Mouse (Mus musculus) liver, embryonic 12.5 days (tissue): ENCODE data around the gene Rpl23a. TPM values are rescaled to one million over a fixed set of nuclear protein-coding genes. Genes with fewer than 3 reads are reported as not detected.

Experiments used
- ATAC-seq: fragments of 200-750 bp; cut with Nextera tagmentation; 2 replicates; pipeline ENCODE4 v1.8.0; 2017; ENCODE audit warnings: moderate number of reproducible peaks, mild to moderate bottlenecking, moderate library complexity
- H3K27ac ChIP-seq: fragments of 300-500 bp; sonication (generic); 2 replicates; pipeline ENCODE4 v1.5.1; 2016; ENCODE audit warnings: mild to moderate bottlenecking
- H3K27me3 ChIP-seq: fragments of 300-500 bp; sonication (generic); replicated peaks from 2 replicates; pipeline ENCODE4 v1.6.1; 2016; ENCODE audit warnings: mild to moderate bottlenecking, moderate library complexity
- H3K36me3 ChIP-seq: fragments of 300-500 bp; sonication (generic); 2 replicates; pipeline ENCODE4 v1.6.1; 2016; ENCODE audit warnings: mild to moderate bottlenecking, moderate library complexity
- H3K4me1 ChIP-seq: fragments of 300-500 bp; sonication (generic); 2 replicates; pipeline ENCODE4 v1.6.1; 2016
- H3K4me2 ChIP-seq: fragments of 300-500 bp; sonication (generic); 2 replicates; pipeline ENCODE4 v1.6.1; 2016; ENCODE audit warnings: mild to moderate bottlenecking, moderate library complexity
- H3K4me3 ChIP-seq: fragments of 300-500 bp; sonication (generic); 2 replicates; pipeline ENCODE4 v1.5.1; 2016; ENCODE audit warnings: mild to moderate bottlenecking, moderate library complexity
- H3K9ac ChIP-seq: fragments of 300-500 bp; sonication (generic); 2 replicates; pipeline ENCODE4 v1.6.1; 2016; ENCODE audit warnings: mild to moderate bottlenecking, moderate library complexity
- H3K9me3 ChIP-seq: fragments of 300-500 bp; sonication (generic); replicated peaks from 2 replicates; pipeline ENCODE4 v1.6.1; 2016; ENCODE audit warnings: mild to moderate bottlenecking, moderate library complexity
- WGBS: fragments of 180-500 bp; shearing (Covaris S2); methylation state at CpG from one replicate; pipeline ENCODE4 v1.1.7; 2016; ENCODE audit not compliant: insufficient replicate concordance; 5-methylcytosine and 5-hydroxymethylcytosine counted together
- polyA plus RNA-seq: library from polyadenylated mRNA; unstranded; fragments of >200 nt; fragmentation: Nextera tagmentation; extraction: Ambion mirVana; gene quantifications from 2 replicates; pipeline ENCODE4 v1.2.1, GENCODE M21; 2016

Rpl23a gene
- polyA plus RNA-seq, 1 experiment from 2014 or later, result 1,156 TPM

DNA sequence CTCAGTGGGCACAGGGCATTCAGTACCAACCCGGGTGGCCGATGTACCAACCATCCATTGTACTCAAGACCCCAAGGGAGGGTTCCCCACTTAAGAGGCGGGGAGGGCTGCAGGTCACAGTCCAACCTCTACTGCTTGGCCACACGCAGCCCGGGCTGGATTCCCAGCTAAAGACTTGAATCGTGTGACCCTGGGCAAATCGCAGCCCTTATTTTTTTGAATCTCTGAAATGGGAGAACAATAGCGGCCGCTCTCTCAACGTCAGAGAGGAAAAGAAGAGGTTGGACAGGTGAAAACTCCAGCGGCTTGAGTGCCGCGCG, 18.8 kb downstream of the Rpl23a start:
- Histone ChIP-seq H3K27ac (peak overlapping the region; percentile 93), H3K9me3 (no peaks in the 10 kb centered on the region), H3K9ac (peak overlapping the region; percentile 99), H3K4me1 (peaks cover 90% of the 10 kb centered on the region), H3K4me2 (peak overlapping the region; percentile 100), H3K36me3 (peaks cover 47% of the 10 kb centered on the region), H3K27me3 (no peaks in the 10 kb centered on the region), H3K4me3 (peak overlapping the region; percentile 97)
- no peak for ATAC-seq
- WGBS, result under 1% methylated on average over 14 of the region's 14 CpGs

DNA sequence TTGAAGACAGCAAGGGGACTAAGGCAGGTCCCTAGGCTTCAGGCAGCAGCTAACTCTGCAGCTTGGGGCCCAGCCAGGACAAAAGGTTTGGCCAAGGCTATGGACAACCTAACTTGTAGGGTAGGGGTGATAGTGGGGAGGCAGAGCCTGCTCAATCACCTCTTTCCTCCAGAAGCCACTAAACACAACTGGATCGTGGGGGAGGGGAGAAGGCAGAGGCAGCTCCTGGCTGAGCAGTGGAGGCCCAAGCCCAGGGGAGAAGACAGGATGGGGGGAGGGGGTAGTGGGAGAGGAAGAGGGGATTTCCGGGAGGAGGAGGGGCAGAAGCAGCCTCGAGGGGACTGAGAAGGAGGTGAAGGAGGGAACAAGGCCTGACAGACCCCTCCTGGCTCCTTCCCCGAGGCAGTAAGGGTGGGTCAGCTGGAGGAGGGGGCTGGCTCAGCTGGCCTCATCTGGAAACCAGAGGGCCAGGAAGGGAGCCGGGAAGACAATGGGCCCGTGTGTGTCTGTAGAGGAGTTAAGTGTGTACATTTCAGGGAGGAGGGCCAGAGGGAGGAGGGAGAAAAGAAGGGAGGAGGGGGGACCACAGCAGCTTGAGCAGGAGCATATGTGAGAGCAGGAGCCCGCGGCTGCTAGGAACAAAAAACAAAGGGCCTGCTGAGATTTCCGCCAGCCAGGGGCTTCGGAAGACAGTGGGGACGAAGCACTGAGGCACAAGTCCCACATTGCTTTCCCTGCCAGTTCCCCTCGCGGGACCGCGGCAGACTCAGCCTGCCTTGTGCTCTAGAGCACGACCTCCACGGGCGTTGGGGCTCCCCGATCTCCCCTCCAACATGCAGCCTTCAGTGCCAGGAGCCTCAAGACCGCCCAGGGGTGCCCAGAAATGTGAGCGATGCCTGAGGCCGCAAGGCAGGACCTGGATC, 19.4 kb downstream of the Rpl23a start:
- peak overlapping the region; percentile 93 for H3K27ac ChIP-seq
- H3K4me1 ChIP-seq, result peaks cover 89% of the 10 kb centered on the region
- 2% methylated on average over 22 of the region's 22 CpGs for WGBS
- H3K4me2 ChIP-seq, result peak overlapping the region; percentile 100
- no peak for ATAC-seq
- no peaks in the 10 kb centered on the region for H3K9me3 ChIP-seq
- H3K27me3 ChIP-seq, result no peaks in the 10 kb centered on the region
- H3K36me3 ChIP-seq, result peaks cover 52% of the 10 kb centered on the region
- peak overlapping the region; percentile 97 for H3K4me3 ChIP-seq
- peak overlapping the region; percentile 99 for H3K9ac ChIP-seq

GRCm38 (mm10) chr11:78163045-78163444, 20.3 kb downstream of the Rpl23a start:
- Histone ChIP-seq H3K4me2 (peak overlapping the region; percentile 100), H3K9ac (peak overlapping the region; percentile 99), H3K27me3 (no peaks in the 10 kb centered on the region), H3K27ac (peak overlapping the region; percentile 93), H3K36me3 (peaks cover 61% of the 10 kb centered on the region), H3K9me3 (no peaks in the 10 kb centered on the region), H3K4me3 (peak overlapping the region; percentile 97), H3K4me1 (peaks cover 80% of the 10 kb centered on the region)
- WGBS, result 85% methylated on average over 2 of the region's 2 CpGs
- no peak for ATAC-seq

DNA sequence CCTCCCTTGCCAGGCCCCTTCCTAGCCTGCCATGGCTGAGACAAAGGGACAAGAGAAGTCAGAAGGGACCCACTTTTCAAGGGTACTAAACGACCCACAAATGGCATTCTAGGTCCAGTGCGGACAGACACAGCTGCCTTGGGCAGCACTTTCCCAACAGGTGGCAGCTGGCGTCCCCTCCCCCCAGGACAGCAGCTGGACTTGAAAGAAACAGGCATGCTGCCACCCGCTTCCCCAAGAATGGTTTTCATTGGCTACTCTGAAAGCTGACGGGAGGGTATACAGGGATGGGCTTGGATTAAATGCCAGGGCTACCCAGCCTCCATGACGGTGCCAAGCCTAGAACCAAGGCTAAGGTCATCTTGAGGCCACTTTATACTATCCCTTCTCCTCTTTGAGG, 20.9 kb downstream of the Rpl23a start:
- no peak for ATAC-seq
- peak overlapping the region; percentile 93 for H3K27ac ChIP-seq
- H3K4me3 ChIP-seq, result peak overlapping the region; percentile 97; the same call in 1 of the 2 replicates
- H3K36me3 ChIP-seq, result peaks cover 64% of the 10 kb centered on the region
- H3K27me3 ChIP-seq, result no peaks in the 10 kb centered on the region
- H3K9ac ChIP-seq, result peak overlapping the region; percentile 99
- peak overlapping the region; percentile 100 for H3K4me2 ChIP-seq
- peaks cover 79% of the 10 kb centered on the region for H3K4me1 ChIP-seq
- no peaks in the 10 kb centered on the region for H3K9me3 ChIP-seq
- 76% methylated on average over 6 of the region's 6 CpGs for WGBS

GRCm38 (mm10) chr11:78161968-78162367, 21.4 kb downstream of the Rpl23a start:
- WGBS, result 61% methylated on average over 4 of the region's 4 CpGs
- H3K27ac ChIP-seq, result peak overlapping the region; percentile 49
- peaks cover 75% of the 10 kb centered on the region for H3K4me1 ChIP-seq
- no peaks in the 10 kb centered on the region for H3K9me3 ChIP-seq
- H3K4me2 ChIP-seq, result peak overlapping the region; percentile 100
- no peaks in the 10 kb centered on the region for H3K27me3 ChIP-seq
- H3K4me3 ChIP-seq, result peak overlapping the region; percentile 97; the same call in 1 of the 2 replicates
- peaks cover 65% of the 10 kb centered on the region for H3K36me3 ChIP-seq
- ATAC-seq, result no peak
- H3K9ac ChIP-seq, result peak overlapping the region; percentile 99

GRCm38 (mm10) chr11:78161169-78161568, 22.2 kb downstream of the Rpl23a start:
- no peaks in the 10 kb centered on the region for H3K9me3 ChIP-seq
- no peak overlapping the region for H3K4me2 ChIP-seq
- peaks cover 67% of the 10 kb centered on the region for H3K4me1 ChIP-seq
- H3K36me3 ChIP-seq, result peaks cover 70% of the 10 kb centered on the region
- H3K27ac ChIP-seq, result peak overlapping the region; percentile 41
- no peak for ATAC-seq
- WGBS, result 83% methylated on average over 14 of the region's 14 CpGs
- H3K9ac ChIP-seq, result 0 out of 2 replicates have a peak overlapping the region, but pooled peaks have one; percentile 99
- H3K27me3 ChIP-seq, result no peaks in the 10 kb centered on the region
- no peak overlapping the region for H3K4me3 ChIP-seq

GRCm38 (mm10) chr11:78160675-78161074, 22.7 kb downstream of the Rpl23a start:
- no peak overlapping the region for H3K9ac ChIP-seq
- no peaks in the 10 kb centered on the region for H3K27me3 ChIP-seq
- no peaks in the 10 kb centered on the region for H3K9me3 ChIP-seq
- ATAC-seq, result no peak
- H3K4me3 ChIP-seq, result no peak overlapping the region
- peak overlapping the region; percentile 41; the same call in 1 of the 2 replicates for H3K27ac ChIP-seq
- no peak overlapping the region for H3K4me2 ChIP-seq
- peaks cover 62% of the 10 kb centered on the region for H3K4me1 ChIP-seq
- WGBS, result 81% methylated on average over 3 of the region's 3 CpGs
- peaks cover 74% of the 10 kb centered on the region for H3K36me3 ChIP-seq

DNA sequence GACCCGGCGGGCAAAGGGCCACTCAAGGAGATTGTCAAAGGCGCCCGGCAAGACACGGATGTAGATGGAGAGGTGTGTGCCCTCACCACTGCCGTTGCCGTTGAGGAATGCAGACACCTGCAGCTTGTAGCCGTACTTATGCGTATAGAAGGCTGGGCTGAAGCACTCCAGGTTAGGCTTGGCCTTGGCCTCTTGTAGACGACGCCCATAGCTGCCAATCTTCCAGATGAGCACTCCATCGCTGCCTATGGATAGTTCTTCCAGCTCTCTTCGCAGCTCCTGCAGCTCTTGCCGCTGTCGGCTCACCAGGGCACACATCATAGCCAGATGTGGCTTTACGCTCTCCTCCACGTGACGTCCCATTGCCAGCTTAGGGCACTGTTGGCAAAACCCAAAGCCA, 23.2 kb downstream of the Rpl23a start:
- Histone ChIP-seq H3K27me3 (no peaks in the 10 kb centered on the region), H3K4me3 (no peak overlapping the region), H3K9me3 (no peaks in the 10 kb centered on the region), H3K4me1 (peaks cover 60% of the 10 kb centered on the region), H3K4me2 (no peak overlapping the region), H3K27ac (peak overlapping the region; percentile 41; the same call in 1 of the 2 replicates), H3K9ac (no peak overlapping the region), H3K36me3 (peaks cover 79% of the 10 kb centered on the region)
- ATAC-seq, result no peak
- 87% methylated on average over 18 of the region's 18 CpGs for WGBS

GRCm38 (mm10) chr11:78159557-78159956, 23.8 kb downstream of the Rpl23a start:
- Histone ChIP-seq H3K9ac (no peak overlapping the region), H3K4me3 (no peak overlapping the region), H3K4me2 (no peak overlapping the region), H3K4me1 (peaks cover 60% of the 10 kb centered on the region), H3K27me3 (no peaks in the 10 kb centered on the region), H3K36me3 (peaks cover 85% of the 10 kb centered on the region), H3K27ac (peak overlapping the region; percentile 28; the same call in 1 of the 2 replicates), H3K9me3 (no peaks in the 10 kb centered on the region)
- no peak for ATAC-seq
- 83% methylated on average over 7 of the region's 7 CpGs for WGBS

DNA sequence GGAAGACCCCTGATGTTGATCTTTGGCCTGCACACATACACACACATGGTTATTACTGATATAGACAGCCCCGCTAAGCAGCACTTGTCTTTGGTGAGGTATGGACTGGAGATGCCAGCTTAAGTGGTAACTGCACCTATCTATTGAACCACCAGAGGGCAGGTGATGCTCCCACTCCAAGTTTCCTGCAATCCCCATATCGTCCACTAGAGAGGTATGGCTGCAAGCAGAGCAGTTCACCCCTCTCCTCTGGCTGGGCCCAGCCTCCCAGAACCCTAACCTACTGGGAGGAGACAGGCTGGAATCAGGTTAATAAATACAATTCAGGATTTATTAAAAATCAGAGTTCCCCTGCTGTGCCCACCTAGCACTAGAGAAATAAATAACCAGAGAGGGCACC, 24.3 kb downstream of the Rpl23a start:
- H3K27me3 ChIP-seq, result no peaks in the 10 kb centered on the region
- 0 out of 2 replicates have a peak overlapping the region, but pooled peaks have one; percentile 28 for H3K27ac ChIP-seq
- no peaks in the 10 kb centered on the region for H3K9me3 ChIP-seq
- peak; percentile 71 for ATAC-seq
- 21% methylated on average over 2 of the region's 2 CpGs for WGBS
- peaks cover 89% of the 10 kb centered on the region for H3K36me3 ChIP-seq
- no peak overlapping the region for H3K4me2 ChIP-seq
- H3K4me1 ChIP-seq, result peaks cover 56% of the 10 kb centered on the region
- H3K9ac ChIP-seq, result no peak overlapping the region
- H3K4me3 ChIP-seq, result no peak overlapping the region

- H3K9me3 ChIP-seq, result no peaks in the 10 kb centered on the region
- H3K4me3 ChIP-seq, result no peak overlapping the region
- no peak overlapping the region for H3K9ac ChIP-seq
- no peak overlapping the region for H3K4me2 ChIP-seq
- no peak for ATAC-seq
- no peaks in the 10 kb centered on the region for H3K27me3 ChIP-seq
- 81% methylated on average over 6 of the region's 6 CpGs for WGBS
- no peak overlapping the region for H3K27ac ChIP-seq
- peaks cover 27% of the 10 kb centered on the region for H3K4me1 ChIP-seq
- peaks cover 95% of the 10 kb centered on the region for H3K36me3 ChIP-seq
Measured at GRCm38 (mm10) chr11:78156156-78156699, 27.2 kb downstream of the Rpl23a start.

- Histone ChIP-seq H3K9me3 (no peaks in the 10 kb centered on the region), H3K4me1 (peaks cover 22% of the 10 kb centered on the region), H3K4me2 (no peak overlapping the region), H3K4me3 (no peak overlapping the region), H3K36me3 (peaks cover 95% of the 10 kb centered on the region), H3K27me3 (no peaks in the 10 kb centered on the region), H3K27ac (0 out of 2 replicates have a peak overlapping the region, but pooled peaks have one; percentile 24), H3K9ac (no peak overlapping the region)
- no peak for ATAC-seq
- 86% methylated on average over 5 of the region's 5 CpGs for WGBS
Measured at GRCm38 (mm10) chr11:78155674-78156073, 27.7 kb downstream of the Rpl23a start.
